Mouse (Mus musculus) Muller cell, postnatal 12 days (primary cell): ENCODE measurements around the gene Rab28.

ENCODE experiments used
- DNase-seq: peaks from one replicate; pipeline ENCODE4 v3.0.0-alpha.2; 2015; ENCODE audit errors: inconsistent ontology term

The Rab28 gene

GRCm38 (mm10) chr5:41708051-41708630 lies at the start of gene Rab28:
Gene Rab28, minus strand, starts transcription at chr5:41708157.
- DNase-seq = peak; percentile 96

DNA sequence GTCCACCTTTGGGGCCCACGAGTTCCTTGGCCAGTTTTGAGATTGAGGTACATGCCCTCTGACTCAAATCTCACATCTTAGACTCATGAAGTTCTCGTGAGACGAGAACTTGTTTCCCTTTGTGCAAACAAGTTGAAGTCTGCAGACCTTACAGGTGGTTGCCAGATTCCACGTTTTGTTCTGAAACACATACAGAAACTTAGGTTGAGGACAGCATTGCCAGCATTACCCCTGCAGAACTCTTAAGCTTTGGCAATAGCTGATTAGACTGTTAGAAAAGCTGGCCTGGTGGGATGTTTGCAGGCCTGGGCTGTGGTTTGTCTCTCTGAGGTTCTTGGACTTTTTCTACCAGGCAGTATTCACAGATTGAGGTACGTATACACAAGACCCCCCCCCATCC lies 49.4 kb upstream of the Rab28 start:
- DNase-seq = no peak

- DNase-seq = no peak
Observed at GRCm38 (mm10) chr5:41756396-41756795, 48.4 kb upstream of the Rab28 start.

DNA sequence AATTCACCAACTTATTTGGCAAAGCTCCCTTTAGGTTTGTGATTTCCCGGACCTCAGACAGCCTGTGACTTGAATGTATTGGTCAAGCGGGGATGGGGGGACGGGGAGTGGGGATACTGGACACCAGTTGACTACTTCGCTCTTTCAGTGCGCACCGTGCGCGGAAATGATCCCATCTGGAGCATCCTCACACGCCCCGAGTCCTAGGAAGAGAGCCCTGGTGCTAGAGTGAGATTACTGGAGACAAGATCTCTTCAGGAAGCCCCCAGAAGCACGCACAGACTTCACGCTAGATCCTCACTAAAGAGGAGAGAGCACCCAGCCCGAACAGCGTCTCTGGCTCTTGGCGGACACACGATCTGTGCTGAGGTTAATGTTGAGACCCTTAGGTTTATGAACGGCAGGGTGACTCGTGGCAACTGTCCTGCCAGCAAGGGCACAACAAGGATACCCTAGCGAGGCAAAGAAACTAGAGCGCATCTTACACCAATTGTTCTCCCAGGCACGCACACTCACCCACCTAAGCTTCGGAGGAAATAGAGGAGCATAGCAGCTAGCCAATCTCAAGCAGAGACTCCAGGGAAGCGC lies 47.5 kb upstream of the Rab28 start:
- DNase-seq = no peak

GRCm38 (mm10) chr5:41754836-41755235 lies 46.9 kb upstream of the Rab28 start:
- DNase-seq = no peak

- no peak for DNase-seq
Observed at GRCm38 (mm10) chr5:41754226-41754775, 46.3 kb upstream of the Rab28 start.

- DNase-seq = no peak
Observed at GRCm38 (mm10) chr5:41752721-41753120, 44.8 kb upstream of the Rab28 start.

DNA sequence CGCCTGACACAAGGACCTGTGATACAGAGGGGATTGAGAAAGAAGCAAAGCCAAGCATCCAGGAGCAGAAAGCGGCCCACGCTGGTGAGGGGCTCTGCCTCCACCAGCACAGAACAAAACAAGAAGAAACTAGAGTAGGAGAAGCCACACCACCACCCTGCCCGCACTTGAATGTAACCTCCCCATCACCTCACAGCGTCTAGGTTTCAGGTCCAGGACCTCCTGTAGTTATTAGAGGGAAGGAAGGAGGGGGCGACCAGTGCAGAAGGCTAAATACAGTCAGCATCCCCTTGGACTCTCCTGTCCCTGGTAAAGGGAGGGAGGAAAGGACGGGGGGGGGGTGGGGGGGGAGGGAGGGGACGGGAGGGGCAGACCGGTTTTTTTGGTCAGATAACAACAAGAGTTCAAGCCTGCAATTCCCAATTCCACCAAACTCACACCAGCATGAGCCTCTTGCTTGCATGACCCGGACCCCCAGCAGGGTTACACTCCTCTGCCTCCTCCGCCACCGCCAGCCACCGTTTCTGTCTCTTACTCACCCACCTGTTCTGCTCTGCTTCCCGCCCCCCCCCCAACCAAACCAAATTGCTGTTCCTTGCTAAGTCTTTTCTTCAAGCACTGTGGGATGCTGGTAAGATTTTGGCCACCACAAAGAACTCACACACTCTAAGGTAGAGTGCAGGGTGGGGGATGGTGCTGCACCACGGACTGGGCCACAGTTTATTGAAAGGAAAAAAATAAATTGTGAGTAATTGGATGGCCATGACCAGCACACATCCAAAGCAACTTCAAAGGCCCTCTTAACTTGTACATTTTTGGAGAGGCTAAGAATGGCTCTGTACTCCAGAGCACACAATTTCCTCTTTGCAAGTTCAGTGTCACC lies 37.2 kb upstream of the Rab28 start:
- no peak for DNase-seq

DNA sequence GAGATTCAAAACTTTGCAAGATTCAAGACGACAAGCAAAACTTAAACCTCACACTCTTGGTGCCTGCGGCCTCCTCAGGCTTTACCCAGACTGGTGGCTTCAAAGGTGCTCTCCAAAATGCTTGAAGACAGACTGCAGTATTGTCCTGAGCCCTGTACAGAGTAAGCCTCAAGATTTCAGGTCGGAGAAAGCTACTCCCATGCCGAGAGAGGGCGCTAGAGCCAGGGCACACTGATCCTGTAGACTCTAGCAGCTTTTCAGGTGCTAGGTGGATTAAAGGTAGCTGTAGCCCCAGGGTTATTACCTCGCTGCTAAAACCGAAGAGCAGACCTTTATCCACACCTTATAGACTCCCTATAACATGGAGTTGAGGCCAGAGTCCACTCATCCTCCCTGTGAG lies 36.3 kb upstream of the Rab28 start:
- DNase-seq = no peak

DNA sequence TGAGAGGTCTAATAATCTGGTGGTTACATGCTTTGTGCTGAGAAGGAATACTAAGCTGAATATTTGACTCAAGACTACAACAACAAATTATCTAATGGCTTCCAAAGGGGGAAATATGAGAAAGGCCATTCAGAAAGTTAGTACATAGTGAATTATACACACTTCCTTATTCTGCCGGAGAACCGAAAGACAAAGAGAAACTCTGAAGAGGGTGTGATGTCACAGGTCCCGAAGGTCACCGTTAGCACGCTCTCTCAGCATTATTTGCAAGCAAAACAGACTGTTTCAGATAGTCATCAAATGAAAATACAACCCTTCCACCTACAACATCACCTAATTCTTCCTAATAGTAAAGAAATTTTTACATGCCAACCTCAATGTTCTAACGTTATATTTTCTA lies 30.9 kb upstream of the Rab28 start:
- DNase-seq = no peak

GRCm38 (mm10) chr5:41737039-41737438 lies 29.1 kb upstream of the Rab28 start:
- DNase-seq = no peak

- no peak for DNase-seq
Observed at GRCm38 (mm10) chr5:41727017-41727416, 19.1 kb upstream of the Rab28 start.

- no peak for DNase-seq
Observed at GRCm38 (mm10) chr5:41725573-41725972, 17.6 kb upstream of the Rab28 start.

DNA sequence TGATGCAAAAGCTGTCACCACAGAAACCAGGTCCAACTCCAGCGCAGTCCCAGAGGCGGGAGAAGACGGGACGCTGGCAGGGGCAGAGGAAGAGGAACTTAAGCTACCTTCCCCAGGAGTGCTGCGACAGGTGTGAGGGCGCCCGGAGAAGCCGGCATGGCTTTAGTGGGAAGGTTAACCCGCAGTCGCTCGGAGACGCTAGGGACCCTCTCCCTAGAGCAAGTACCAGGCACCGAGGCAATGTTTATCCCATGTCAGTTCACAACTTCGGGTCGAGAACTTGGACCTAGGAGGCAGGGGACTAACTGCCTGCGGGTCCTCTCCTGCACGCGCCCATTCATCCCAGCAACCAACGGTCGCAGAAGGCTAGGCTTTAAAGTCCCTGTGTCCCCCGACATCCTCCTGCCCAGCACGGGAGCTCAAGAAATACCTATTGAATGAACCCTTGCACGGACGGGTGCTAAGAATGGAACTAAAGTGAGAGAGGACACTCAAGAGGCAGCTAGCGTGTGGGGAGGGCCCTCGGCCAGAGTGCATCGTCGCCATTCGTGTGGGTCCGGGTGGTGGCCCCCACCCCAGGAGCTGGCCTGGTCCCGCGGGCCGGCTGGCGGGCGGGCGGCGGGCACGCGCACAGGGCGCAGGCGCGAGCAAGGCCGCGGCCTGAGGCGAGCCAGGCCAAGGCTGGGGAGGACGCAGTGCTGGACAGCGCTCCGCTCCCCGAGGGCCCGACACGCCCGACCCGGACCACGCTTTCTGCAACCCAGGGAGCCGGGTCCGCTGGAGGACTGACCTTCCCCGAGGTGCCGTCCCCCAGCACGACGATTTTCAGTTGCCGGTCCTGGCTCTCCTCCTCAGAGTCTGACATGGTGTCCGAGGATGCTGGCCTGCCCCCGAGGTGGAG lies 592 bp downstream of the Rab28 start:
- peak; percentile 84 for DNase-seq

DNA sequence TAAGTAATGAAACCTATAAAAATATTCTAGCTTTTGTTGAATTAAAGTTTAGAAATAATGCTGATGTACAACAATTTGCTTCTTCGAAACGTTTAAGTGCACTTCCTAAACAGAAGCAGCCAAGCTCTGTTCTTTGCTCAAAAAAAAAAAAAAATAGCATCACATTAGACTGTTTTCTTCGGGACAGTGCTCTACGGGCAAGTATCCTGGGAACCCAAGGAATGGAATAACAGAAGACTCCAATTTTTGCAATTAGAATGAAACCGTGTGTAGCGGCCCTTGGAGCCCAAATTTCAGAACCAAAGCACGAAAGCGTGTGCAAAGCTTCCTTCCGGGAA lies 1.2 kb downstream of the Rab28 start:
- no peak for DNase-seq

DNA sequence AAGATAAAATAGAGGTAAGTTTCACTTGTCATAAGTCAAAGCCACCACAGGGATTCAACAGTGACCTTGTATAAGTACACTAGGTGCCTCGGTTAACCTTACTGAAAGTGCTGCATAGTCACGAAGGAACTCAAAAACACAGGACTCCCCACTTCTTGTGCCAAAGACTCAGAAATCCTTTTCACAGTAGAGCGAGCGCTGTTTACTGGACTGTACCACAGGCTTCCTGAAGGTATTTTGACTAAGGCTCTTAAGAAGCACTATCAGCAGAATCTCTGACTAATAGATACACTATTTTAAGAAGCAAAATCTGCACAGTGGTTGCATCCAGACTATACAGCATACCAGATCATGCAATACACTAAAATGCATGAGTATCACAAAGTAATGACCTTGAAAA lies 6.9 kb downstream of the Rab28 start:
- DNase-seq = peak; percentile 19

DNA sequence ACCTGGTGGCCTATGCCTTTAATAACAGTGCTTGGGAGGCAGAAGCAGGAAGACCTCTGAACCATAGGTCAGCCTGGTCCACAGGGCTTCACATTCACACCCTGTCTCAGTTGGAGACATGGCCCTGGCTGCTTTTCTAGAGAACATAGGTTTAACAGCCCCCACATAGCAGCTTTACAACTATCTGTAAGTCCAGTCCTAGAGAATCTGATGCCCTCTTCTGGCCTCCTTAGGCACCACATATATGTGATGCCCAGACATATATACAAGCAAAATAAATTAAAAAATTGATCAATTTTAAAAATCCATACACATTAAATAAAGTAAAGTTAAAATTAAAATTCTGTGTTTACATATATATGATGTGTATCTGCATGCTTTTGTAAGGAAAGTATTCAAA lies 10.0 kb downstream of the Rab28 start:
- no peak for DNase-seq

- no peak for DNase-seq
Observed at GRCm38 (mm10) chr5:41685016-41685415, 22.9 kb downstream of the Rab28 start.

DNA sequence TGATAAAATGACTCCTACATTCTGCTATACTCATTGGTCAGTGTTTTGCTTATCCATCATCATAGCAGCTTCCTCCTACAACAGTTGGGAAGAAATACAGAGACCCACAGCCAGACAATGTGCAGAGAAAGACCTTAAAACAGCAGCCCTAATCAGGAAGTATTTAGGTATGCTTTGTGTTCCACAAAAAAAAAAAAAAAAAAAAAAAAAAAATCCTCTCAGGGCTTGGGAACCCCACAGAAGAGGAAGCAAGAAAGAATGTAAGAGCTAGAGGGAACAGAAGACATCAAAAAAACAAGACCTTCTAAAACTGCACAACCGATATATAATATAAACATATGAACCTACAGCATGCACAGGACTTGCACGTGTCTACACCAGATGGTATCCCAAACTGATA lies 24.0 kb downstream of the Rab28 start:
- no peak for DNase-seq

DNA sequence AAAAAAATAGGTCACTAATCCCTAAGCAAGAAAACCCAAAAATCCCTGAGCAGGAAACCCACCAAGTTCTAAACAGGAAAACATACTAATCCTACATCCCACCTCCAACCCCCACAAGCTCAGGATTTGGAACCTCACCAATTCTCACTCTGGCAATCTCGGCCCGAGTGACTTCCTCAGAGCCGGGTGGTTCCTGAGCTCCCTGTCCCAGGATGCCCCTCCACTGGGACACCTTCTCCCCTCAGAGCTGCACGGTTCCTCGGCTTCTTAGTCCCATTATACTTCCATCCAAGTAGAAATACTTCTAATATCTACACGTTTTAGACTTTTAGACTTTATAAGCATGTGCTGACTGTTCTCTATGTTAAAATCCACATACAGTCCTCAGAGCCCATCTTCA lies 41.9 kb downstream of the Rab28 start:
- no peak for DNase-seq

- DNase-seq = no peak
Observed at GRCm38 (mm10) chr5:41636793-41637192, 71.2 kb downstream of the Rab28 start.
